Mouse (Mus musculus) c-Kit-negative CD71-positive TER-119-positive erythroid progenitor cells, embryonic 14.5 days (primary cell): Measurements from ENCODE around the gene R3hcc1l.

Experiments
- DNase-seq: peaks from one replicate; pipeline ENCODE4 v3.0.0-alpha.2; 2013; ENCODE audit warnings: low read depth, low spot score

The R3hcc1l gene

DNA sequence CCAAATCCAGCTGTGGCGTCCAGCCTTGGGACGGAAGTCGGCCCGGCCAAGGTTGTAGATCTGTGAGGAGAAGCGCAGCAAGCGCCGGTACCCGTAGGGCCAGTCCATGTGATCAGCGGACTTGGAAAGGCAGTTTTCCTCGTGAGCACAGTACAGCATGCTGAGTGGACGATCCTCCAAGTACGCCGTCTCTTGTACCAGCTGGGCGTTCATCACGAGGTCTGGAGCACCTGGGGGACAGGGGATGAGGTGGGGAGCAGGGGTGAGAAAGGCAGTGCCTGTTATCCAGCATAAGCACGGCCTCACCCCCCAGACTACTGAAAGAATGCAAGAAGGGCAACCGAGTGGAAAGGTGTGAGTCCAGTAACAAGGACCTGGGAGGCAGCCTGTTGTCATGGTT is 81.3 kb downstream of the R3hcc1l start:
- no peak for DNase-seq

- no peak for DNase-seq
Measured at GRCm38 (mm10) chr19:42600591-42600990, 82.0 kb downstream of the R3hcc1l start.

DNA sequence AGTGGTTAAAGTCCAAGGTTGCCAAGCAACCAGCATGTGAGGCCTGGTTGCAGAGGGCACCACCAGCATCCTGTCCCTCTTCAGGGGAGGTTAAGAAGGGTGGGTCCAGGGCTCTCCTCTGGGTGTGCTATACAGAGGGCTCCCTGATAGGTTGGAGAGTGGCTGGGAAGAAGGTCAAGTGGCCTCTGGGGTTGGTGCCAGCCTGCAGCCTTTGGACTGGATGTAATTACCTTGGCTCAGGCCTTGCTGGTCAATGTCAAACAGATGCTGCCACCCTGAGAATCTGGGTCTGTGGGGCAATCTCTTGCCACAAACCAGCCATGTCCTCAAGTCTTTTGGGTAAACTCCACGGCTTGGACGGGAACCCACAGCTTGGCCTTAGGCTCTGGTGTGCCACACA is 82.9 kb downstream of the R3hcc1l start:
- DNase-seq, result no peak

- no peak for DNase-seq
Measured at GRCm38 (mm10) chr19:42602041-42602440, 83.5 kb downstream of the R3hcc1l start.

GRCm38 (mm10) chr19:42602576-42602975 is 84.0 kb downstream of the R3hcc1l start:
- DNase-seq, result no peak

GRCm38 (mm10) chr19:42608082-42608481 is 89.5 kb downstream of the R3hcc1l start:
- DNase-seq, result no peak

GRCm38 (mm10) chr19:42609716-42610115 is 91.2 kb downstream of the R3hcc1l start:
- no peak for DNase-seq

GRCm38 (mm10) chr19:42611746-42612145 is 93.2 kb downstream of the R3hcc1l start:
- no peak for DNase-seq

- no peak for DNase-seq
Measured at GRCm38 (mm10) chr19:42612654-42613053, 94.1 kb downstream of the R3hcc1l start, which contains the start of gene Loxl4. Loxl4 (minus strand) TSS chr19:42612813.

DNA sequence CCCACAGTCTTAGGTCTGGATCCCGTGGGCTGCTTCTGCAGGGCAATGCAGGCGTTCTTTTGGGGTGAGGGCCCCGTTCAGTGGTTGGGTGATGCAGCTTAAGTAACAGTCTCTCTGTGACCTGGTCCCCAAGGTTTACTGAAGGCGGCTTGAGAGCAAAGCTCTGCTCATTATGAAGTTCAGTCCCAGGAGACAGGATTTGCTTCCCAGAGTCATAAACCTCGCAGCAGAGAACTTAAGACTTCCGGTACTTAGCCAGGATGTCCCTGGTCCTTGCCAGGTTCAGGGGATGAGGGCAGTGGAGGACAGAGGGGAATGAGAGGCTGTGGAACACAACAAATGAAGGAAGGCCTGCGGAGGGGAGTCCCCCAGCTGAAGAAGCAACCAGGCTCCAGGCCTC is 94.6 kb downstream of the R3hcc1l start:
- no peak for DNase-seq

- no peak for DNase-seq
Measured at GRCm38 (mm10) chr19:42613647-42614225, 95.2 kb downstream of the R3hcc1l start.

GRCm38 (mm10) chr19:42628068-42628467 is 109.5 kb downstream of the R3hcc1l start:
- DNase-seq, result no peak

GRCm38 (mm10) chr19:42631541-42631961 is 113.0 kb downstream of the R3hcc1l start:
- DNase-seq, result no peak

DNA sequence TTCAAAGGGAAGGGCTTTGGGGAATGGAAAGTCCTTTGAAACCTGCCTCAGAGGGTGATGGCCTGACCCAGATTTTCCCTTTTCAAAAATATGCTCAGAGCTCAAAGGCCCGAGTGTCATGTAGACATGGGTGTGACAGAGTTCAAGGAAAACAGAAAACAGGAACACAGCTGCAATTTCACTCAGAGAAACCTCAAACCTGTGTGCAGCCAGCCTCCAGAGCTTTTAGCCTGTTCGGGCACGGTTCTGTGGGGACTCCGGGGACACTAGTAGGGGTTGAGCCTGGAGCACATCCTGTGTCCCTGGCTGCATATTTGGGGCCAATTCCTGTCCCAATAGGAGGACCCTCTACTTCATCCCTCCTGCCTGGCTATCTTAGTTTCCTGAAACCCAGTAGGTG is 113.7 kb downstream of the R3hcc1l start:
- no peak for DNase-seq

GRCm38 (mm10) chr19:42633650-42634049 is 115.1 kb downstream of the R3hcc1l start:
- no peak for DNase-seq

GRCm38 (mm10) chr19:42636631-42637030 is 118.1 kb downstream of the R3hcc1l start:
- no peak for DNase-seq

DNA sequence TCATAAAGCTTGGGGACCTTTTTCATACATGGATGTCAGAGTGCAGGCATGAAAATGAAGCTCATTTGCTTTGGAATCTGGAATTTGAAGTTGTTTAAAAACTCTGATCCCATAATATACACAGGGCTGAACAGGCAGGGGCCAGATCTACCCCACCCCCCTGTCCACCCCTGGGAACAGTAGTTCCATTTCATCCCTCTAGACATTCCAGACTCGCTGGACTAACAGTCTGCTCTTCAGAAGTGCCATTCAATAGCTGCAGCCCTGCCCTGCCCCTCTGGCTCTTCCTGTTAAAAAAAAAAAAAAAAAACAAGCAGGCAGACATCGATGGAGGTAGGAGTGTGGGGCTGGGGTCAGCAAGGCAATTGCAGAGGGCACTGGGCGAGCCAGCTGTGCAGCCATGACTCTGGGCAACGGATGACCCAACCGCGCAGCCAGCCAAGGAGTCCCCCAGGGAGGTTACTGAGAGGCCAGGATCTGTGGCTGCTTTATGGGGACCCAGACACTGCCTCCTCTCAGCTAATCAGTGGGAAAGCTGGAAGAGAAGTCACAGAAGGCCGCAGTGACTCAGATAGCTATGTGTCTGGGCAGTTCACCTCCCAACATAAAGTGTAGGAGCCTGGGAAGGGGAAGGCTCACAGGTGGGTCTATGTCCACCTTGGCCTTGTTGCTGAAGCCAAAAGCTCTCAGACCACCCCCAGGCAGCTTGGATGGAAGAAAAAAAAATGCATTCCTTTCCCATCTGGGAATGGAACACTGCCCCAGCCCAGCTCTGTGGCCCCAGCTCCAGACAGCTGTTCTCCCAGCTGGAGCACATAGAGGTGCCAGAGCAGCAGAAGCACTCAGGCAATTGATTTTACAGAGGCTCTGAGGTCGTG is 120.3 kb downstream of the R3hcc1l start:
- no peak for DNase-seq

DNA sequence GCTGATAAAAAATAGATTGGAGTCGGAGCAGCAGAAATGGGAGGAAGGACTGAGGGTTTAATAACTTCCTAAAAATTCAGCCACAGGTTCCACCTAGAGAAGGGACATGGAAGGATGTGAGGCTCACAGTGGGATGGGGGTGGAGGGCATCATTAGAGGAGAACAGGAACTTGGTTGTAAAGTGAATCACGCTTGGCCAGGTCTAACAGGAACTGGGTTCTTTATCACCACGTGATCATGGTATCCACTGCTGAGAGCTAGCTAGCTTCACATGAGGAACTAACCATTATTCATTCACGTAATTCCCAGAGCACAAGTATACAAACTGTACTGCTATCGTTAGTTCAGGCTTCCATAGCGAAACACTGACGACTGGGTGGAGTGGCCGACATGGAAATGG is 121.0 kb downstream of the R3hcc1l start:
- DNase-seq, result no peak

- no peak for DNase-seq
Measured at GRCm38 (mm10) chr19:42640211-42640610, 121.7 kb downstream of the R3hcc1l start.
